Mouse (Mus musculus) cerebellum, adult 8-10 months (tissue): ENCODE measurements around the gene Exoc6b.

ENCODE experiments used
- DNase-seq: peaks from one replicate; pipeline ENCODE4 v3.0.0; 2022

Gene Exoc6b

GRCm38 (mm10) chr6:84968531-84968930, 100.8 kb downstream of the Exoc6b start:
- no peak for DNase-seq

GRCm38 (mm10) chr6:84964729-84965415, 104.4 kb downstream of the Exoc6b start:
- DNase-seq: peak; percentile 11

- no peak for DNase-seq
Observed at GRCm38 (mm10) chr6:84963044-84963443, 106.3 kb downstream of the Exoc6b start.

GRCm38 (mm10) chr6:84961763-84962162, 107.5 kb downstream of the Exoc6b start:
- DNase-seq: no peak

GRCm38 (mm10) chr6:84959520-84959919, 109.8 kb downstream of the Exoc6b start:
- DNase-seq: no peak

GRCm38 (mm10) chr6:84951621-84952020, 117.7 kb downstream of the Exoc6b start:
- DNase-seq: no peak

- DNase-seq: no peak
Observed at GRCm38 (mm10) chr6:84946569-84946968, 122.7 kb downstream of the Exoc6b start.

GRCm38 (mm10) chr6:84946106-84946505, 123.2 kb downstream of the Exoc6b start:
- DNase-seq: no peak

- DNase-seq: no peak
Observed at GRCm38 (mm10) chr6:84932953-84933921, 136.1 kb downstream of the Exoc6b start.

GRCm38 (mm10) chr6:84931051-84931450, 138.3 kb downstream of the Exoc6b start:
- no peak for DNase-seq

GRCm38 (mm10) chr6:84926066-84926465, 143.2 kb downstream of the Exoc6b start:
- no peak for DNase-seq

- DNase-seq: no peak
Observed at GRCm38 (mm10) chr6:84923760-84924221, 145.5 kb downstream of the Exoc6b start.

- peak; percentile 19 for DNase-seq
Observed at GRCm38 (mm10) chr6:84916291-84916690, 153.0 kb downstream of the Exoc6b start.

GRCm38 (mm10) chr6:84912434-84912833, 156.9 kb downstream of the Exoc6b start:
- DNase-seq: no peak

GRCm38 (mm10) chr6:84899002-84899774, 170.1 kb downstream of the Exoc6b start:
- DNase-seq: no peak

GRCm38 (mm10) chr6:84893773-84894095, 175.6 kb downstream of the Exoc6b start:
- DNase-seq: no peak

GRCm38 (mm10) chr6:84892926-84893772, 176.2 kb downstream of the Exoc6b start:
- no peak for DNase-seq

- DNase-seq: no peak
Observed at GRCm38 (mm10) chr6:84886551-84886950, 182.8 kb downstream of the Exoc6b start.

- no peak for DNase-seq
Observed at GRCm38 (mm10) chr6:84885080-84885479, 184.2 kb downstream of the Exoc6b start.

- no peak for DNase-seq
Observed at GRCm38 (mm10) chr6:84883720-84884119, 185.6 kb downstream of the Exoc6b start.

GRCm38 (mm10) chr6:84882663-84883517, 186.4 kb downstream of the Exoc6b start:
- DNase-seq: no peak
